Mouse (Mus musculus) CD8-positive naive resting alpha-beta T cell, adult 2 months (primary cell): Measurements from ENCODE around the gene Fbxl15.

Experiments
- DNase-seq, 2 experiments: peaks; one replicate each; pipeline ENCODE4 v3.0.0; 2022; ENCODE audit warnings: low read depth in 2 of 2, low spot score in 2 of 2

Fbxl15 gene

GRCm38 (mm10) chr19:46328081-46329030 is at the start of gene Fbxl15:
Gene Fbxl15 (plus strand): TSS chr19:46328184.
- DNase-seq = peak; percentile 84 to 86

DNA sequence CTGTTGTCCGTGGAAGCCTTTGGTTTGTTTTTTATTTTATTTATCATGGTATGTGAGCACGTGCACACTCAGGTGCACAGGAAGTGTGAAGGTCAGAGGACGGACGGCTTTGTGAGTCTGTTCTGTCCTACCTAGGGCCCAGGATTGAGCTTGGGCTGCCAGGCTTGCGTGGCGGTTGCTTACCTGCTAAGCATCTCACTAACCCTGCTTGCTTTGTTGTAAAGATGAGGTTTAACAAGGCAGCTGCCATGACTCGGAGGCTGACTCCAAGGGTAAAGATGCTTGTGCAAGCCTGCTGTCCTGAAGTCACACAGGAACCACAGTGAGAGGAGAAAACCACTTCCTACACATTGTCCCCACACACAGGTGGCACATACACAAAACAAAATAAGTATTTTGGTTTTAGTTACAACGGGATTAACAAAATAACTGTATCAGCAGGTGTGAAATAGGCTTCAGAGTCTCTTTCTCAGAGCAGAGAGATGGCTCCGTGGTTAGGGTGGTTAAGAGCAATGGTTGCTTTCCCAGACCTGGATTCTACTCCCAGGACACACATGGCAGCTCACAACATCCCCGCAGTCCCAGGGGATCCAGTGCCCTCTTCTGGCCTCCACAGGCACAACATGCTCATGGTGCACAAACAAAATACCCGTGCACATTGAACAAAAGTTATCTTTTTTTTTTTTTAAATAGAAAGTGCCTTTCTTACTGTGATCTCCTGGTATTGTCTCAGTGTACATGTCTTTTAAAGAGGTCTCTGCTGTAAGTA is 45.7 kb upstream of the Fbxl15 start:
- no peak for DNase-seq

GRCm38 (mm10) chr19:46284686-46285085 is 43.3 kb upstream of the Fbxl15 start:
- DNase-seq = no peak

DNA sequence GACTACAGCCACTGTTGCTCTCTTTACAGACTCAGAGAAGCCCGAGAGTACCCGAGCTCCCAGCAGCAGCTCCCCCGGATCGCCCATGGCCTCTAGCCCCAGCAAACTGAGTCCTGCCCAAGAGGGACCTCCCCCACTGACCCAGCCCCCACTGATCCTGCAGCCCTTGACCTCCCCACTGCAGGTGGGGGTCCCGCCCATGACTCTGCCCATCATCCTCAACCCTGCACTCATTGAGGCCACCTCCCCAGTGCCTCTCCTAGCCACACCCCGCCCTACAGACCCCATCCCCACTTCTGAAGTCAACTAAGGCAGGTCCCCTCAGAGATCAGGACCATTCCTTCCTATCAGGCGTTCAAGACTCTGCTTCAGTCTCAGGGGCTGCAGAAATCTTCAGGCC is 42.4 kb upstream of the Fbxl15 start:
- DNase-seq = no peak

DNA sequence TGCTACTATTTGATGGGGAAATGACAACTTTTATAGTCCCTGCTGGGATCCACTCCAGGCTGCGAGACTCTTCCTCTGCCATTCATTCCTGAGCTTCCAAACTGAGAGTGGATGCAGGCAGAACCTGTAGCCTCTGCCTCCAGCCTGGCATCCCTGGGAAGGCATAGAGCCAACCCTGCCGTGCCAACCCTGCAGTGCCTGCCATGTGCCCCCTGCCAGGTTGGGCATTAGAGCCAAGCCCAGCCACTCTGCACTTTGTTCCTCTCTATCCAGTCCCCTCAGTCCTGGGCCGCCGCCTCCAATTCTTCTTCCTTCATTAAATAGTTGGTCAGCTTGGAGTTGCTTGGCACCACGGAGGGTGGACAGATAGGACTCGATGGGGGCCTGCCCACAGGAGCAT is 41.9 kb upstream of the Fbxl15 start:
- DNase-seq = no peak

DNA sequence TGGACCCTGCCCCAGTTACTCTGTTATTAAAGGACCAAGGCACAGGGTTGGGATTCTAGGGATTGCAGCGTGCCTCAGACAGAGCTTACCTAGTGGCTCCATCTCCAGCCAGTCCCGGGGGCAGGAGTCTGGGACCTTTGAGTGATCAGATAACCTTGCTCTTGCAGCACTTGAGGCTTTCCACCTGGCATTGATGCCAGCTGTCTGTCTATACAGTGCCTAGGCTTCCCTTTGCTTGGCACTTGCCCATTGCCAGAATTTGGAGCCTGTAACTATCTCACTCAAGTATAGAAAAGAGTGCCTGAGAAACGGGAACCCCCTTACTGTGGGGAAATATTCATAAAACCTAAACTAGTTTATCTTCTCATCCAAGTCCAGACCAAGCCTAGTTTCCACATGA is 41.1 kb upstream of the Fbxl15 start:
- no peak for DNase-seq

DNA sequence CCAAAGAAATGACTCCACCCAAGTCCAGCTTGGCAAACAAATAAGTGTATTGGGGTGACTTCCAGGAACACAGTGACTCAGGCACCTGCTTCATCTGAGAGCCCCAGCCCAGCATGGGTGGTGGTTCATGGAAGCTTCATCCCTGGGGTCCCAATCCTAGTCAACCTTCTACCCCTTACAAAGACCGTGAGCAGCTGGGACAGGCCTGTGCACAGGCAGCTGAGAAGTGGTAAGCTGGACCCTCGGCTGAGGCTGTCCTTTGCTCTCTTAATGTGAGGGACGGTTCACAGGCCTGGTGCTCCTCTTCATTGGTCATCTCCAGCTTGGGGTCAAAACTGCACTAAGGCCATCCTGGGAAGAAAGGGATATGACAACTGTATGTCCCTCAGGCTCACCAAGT is 40.4 kb upstream of the Fbxl15 start:
- DNase-seq = no peak

DNA sequence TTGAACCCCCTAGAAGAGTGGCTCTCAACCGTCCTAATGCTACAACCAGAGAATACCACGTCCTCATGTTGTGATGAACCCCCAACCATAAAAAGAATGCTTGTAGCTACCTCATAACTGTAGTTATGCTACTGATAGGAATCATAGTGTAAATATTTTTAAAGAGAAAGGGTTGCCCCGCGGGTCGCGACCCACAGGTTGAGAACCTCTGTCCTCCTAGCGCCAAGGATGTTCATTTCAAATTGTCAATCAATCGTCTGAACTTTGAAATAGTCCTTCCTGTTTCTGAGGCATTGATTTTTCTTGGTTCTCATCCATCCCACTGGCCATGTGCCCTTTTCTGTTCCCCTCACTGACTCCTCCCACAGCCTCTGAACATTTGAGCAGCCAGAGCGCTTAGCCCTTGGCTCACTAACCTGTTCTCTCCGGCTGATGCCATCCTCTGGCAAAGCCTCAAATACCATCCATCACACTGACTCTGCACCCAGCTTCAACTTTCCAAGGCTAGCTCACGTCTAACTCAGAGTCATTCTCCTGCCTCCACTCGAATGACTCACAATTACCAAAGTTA is 37.4 kb upstream of the Fbxl15 start:
- no peak for DNase-seq

- no peak for DNase-seq
These were observed 31.0 kb upstream of the Fbxl15 start for GRCm38 (mm10) chr19:46296938-46297337.

DNA sequence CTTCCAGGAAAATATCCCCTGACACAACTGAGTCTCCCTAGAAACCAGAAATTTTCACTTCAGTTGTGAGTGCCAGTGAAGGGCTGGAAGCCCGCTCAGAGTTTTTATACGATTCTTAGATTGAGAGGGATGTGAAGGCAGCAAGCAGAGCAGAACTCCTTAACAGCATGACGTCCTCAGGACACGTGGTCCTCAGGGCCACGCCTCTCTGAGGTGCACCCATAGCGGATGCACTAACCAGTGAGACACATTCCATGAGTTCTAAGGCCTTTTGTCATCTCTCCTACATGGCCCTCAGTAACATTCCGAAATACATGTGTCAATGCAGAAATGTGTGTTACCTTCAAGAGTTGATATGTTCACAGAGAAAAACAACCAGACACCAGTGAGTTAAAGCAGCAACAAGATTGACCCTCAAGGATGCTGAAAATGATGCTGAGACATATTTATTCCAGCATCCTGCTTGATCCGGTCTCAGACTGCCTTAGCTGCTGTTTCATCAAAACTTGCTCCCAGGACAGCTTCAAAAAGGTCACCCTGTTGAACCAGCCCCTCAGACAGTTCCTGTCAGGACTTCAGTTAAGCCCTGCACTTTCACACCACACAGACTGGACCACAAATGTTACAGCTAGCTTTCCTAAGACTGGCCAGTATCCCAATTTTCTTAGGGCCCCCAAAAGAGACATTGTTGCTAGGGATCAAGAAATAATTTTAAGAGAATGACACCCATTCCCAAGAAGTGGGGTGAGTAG is 27.5 kb upstream of the Fbxl15 start:
- no peak for DNase-seq

- no peak for DNase-seq
These were observed 25.4 kb upstream of the Fbxl15 start for GRCm38 (mm10) chr19:46302551-46302950.

DNA sequence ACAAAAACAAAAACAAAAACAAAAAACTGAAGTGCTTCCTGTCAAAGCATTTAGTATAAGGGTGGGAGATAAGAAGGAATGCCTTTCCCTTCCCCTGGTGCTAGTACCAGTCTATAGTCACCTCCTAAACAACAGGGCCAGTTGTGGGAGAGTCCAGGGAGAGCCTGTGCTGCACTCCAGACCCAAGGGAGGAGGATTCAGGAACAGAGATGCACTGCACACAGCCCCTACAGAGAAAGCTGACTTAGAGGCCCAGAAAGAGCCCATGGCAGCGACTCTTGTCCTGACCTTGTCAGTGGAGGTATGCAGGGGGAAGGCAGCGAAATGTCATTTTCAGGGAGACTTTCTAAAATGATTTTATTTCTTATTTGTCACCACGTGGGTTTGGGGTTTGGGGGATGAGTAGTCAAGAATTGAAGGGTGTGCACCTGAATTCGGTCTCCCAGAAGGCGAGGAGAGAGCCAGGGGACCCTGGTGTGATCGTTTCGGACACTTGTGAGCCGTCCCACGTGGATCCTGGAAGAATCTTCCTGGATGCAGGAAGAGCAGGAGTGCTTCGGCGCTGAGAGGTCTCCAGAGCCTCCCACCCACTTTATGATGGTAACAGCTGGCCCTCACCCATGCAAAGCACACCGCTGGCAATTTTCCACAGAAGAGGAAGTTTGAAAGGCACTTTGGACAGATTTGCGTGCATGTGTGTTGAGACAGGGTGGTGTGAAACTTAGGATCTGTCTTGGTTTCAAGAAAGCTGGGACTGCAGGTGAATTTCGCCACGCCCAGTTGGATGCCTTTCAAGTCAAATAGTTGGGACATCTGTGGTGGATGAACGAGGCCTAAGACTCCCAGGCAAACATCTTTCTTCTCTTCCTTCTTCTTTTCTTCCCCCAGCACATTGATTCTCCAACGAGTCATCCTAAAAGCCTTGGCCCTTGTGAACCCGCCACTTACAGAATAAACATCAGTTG is 24.5 kb upstream of the Fbxl15 start:
- no peak for DNase-seq

- peak; percentile 89 to 93 for DNase-seq
These were observed 23.7 kb upstream of the Fbxl15 start, which contains the start of gene Nfkb2 for GRCm38 (mm10) chr19:46304216-46304841. Gene Nfkb2 (plus strand): TSS chr19:46304320.

GRCm38 (mm10) chr19:46304908-46305333 is 23.1 kb upstream of the Fbxl15 start:
- DNase-seq = no peak

DNA sequence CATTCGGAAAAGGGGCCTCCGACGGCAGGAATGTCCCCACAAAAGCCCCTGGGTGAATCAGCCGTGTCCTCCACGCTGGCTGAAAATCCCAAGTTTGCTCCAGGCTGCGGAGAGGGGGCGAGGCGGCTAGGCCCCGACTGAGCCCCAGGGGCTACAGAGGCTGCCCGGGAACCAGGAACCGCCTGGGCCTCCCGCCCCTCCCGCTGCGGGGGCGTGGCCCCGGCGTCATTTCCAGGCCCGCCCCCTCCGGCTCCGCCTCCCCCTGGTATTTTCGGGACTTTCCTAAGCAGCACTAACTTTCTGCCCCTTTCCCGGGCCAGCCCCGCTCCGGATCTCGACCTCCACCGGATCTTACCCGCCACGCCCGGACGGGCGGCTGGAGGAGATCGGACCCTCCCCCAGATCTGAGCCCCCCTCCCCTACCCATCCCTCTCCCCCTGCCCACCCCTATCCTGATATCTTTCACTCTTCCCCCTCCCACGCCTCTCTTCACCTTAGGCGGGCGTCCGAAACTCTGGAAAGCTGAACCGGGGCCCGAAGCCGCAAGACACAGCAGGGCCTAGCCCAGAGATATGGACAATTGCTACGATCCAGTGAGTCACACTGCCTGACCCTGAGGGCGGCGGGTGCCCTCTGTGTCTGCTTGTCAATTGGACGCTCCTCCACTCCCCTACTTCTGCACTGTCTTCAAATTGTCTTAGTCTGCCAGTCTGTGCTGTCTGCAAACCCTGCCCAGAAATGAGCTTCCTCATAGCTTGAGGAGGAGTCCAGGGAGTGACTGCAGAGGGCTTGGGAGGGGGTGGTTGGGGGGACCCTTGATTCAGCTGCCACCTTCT is 22.3 kb upstream of the Fbxl15 start:
- DNase-seq = peak; percentile 89 to 91

GRCm38 (mm10) chr19:46306268-46306610 is 21.7 kb upstream of the Fbxl15 start:
- no peak for DNase-seq

- no peak for DNase-seq
These were observed 21.2 kb upstream of the Fbxl15 start for GRCm38 (mm10) chr19:46306751-46307289.

DNA sequence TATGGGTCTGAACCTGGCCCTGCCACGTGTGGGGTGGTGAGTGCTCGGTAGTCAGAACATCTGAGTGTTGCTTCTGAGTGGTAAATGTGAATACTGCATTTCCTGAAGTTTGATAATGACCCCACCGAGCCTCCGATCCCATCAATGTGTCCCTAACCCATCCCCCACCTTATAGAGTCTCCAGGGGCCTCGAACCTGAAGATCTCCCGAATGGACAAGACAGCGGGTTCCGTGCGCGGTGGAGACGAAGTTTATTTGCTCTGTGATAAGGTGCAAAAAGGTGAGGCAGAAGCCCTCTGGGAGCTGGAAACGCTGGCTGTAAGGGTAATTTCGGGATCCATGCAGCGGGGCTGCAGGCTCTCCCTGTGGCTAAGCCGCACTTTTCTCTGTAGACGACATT is 20.2 kb upstream of the Fbxl15 start:
- DNase-seq = no peak
